In genomic region chr5:67057803-67058202, GRCm38 (mm10) we compare ENCODE assay signal across 26 mouse cellular contexts. TPM values are rescaled to one million over a fixed set of nuclear protein-coding genes. Genes with fewer than 3 reads are reported as not detected.
DNase-seq lines count a peak whose midpoint lies in the region; ATAC-seq and TF ChIP-seq lines count a peak whose summit lies in the region.
"Had no signal": no experiment of that assay in that cellular context is flagged by ENCODE, and none has a peak within 500 bp of the region (broad histone marks: within the 10 kb centered on the region; RNA-seq: fewer than 3 reads in every experiment).

No protein-coding gene starts in this region.

- H3K27me3 ChIP-seq in hindbrain, postnatal 0 days (ENCODE audit: insufficient read depth, low read length) = no peaks in the 10 kb centered on the region
- 0 out of 2 replicates have a peak, but pooled peaks cover 2% of the 10 kb centered on the region for H3K27me3 ChIP-seq in hindbrain, embryonic 10.5 days (ENCODE audit: insufficient read depth, poor library complexity, severe bottlenecking)
- no peaks in the 10 kb centered on the region for H3K27me3 ChIP-seq in liver, postnatal 0 days (ENCODE audit: insufficient read depth, low read length)
- no peaks in the 10 kb centered on the region for H3K27me3 ChIP-seq in liver, embryonic 11.5 days (replicated peaks; ENCODE audit: control insufficient read depth, insufficient read depth, low read length)
- H3K27me3 ChIP-seq: embryonic facial prominence, embryonic 12.5 days; liver, embryonic 15.5 days; neural tube, embryonic 15.5 days had no signal

- no peak overlapping the region for H3K9ac ChIP-seq in hindbrain, postnatal 0 days (replicated peaks; ENCODE audit: low read length)
- H3K9ac ChIP-seq in liver, postnatal 0 days (replicated peaks) = no peak overlapping the region
- no peak overlapping the region for H3K9ac ChIP-seq in liver, embryonic 11.5 days (ENCODE audit: low read depth, low read length)
- H3K9ac ChIP-seq: embryonic facial prominence, embryonic 12.5 days; heart, embryonic 12.5 days; liver, embryonic 15.5 days; neural tube, embryonic 15.5 days had no signal

- TF ChIP-seq POLR2A in brain, embryonic 14.5 days (IDR thresholded peaks at IDR 0.05; ENCODE audit: borderline replicate concordance, extremely low read depth, insufficient read depth, insufficient read length, poor library complexity, severe bottlenecking) = no peak

- no peak overlapping the region for H3K27ac ChIP-seq in hindbrain, postnatal 0 days
- no peak overlapping the region for H3K27ac ChIP-seq in hindbrain, embryonic 10.5 days
- H3K27ac ChIP-seq in liver, postnatal 0 days (ENCODE audit: low read depth) = no peak overlapping the region
- H3K27ac ChIP-seq in liver, embryonic 11.5 days (ENCODE audit: low read depth, low read length) = no peak overlapping the region
- H3K27ac ChIP-seq: embryonic facial prominence, embryonic 12.5 days; liver, embryonic 15.5 days; midbrain, embryonic 10.5 days; neural tube, embryonic 15.5 days had no signal

- 86% methylated on average over 6 of the region's 6 CpGs for WGBS in hindbrain, postnatal 0 days
- WGBS in hindbrain, embryonic 10.5 days = 84% methylated on average over 6 of the region's 6 CpGs
- WGBS in liver, postnatal 0 days (ENCODE audit: insufficient replicate concordance) = 72% methylated on average over 6 of the region's 6 CpGs
- WGBS in liver, embryonic 11.5 days = 77% methylated on average over 6 of the region's 6 CpGs

- TF ChIP-seq EP300 in liver, postnatal 0 days (IDR thresholded peaks at IDR 0.05; ENCODE audit: low read depth) = no peak

- H3K4me2 ChIP-seq in hindbrain, postnatal 0 days (ENCODE audit: low read depth, low read length) = no peak overlapping the region
- H3K4me2 ChIP-seq in liver, postnatal 0 days (ENCODE audit: low read depth, low read length) = no peak overlapping the region
- H3K4me2 ChIP-seq in liver, embryonic 11.5 days = no peak overlapping the region
- H3K4me2 ChIP-seq: embryonic facial prominence, embryonic 12.5 days; heart, embryonic 12.5 days; liver, embryonic 15.5 days; neural tube, embryonic 15.5 days had no signal

- no peak for ATAC-seq in hindbrain, postnatal 0 days
- no peak for ATAC-seq in liver, postnatal 0 days
- no peak for ATAC-seq in liver, embryonic 11.5 days (replicated peaks; ENCODE audit: low FRiP score)
- ATAC-seq: hindbrain, embryonic 16.5 days had no signal

- DNase-seq in hindbrain, postnatal 0 days (ENCODE audit: low spot score) = peak; percentile 12
- no peak for DNase-seq in hindbrain, embryonic 10.5 days (ENCODE audit: low spot score)
- DNase-seq in liver, postnatal 0 days = no peak
- no peak for DNase-seq in liver, embryonic 11.5 days (ENCODE audit: low spot score)
- DNase-seq in ES-CJ7 (ENCODE audit: low read depth, low spot score) = peak; percentile 27
- DNase-seq in brain, embryonic 14.5 days (ENCODE audit: low read depth) = no peak
- DNase-seq in spleen, adult 12 weeks (ENCODE audit: low spot score) = no peak
- no peak for DNase-seq in ovary, postnatal 14 days (ENCODE audit: low spot score)
- DNase-seq: adrenal gland, adult 8-10 months; cerebellum, adult 11-12 months; gastrocnemius, postnatal 25 days; kidney, adult 9 months; left cerebral cortex, postnatal 4 days; lung, postnatal 4 days had no signal

- TF ChIP-seq CTCF in hindbrain, postnatal 0 days (IDR thresholded peaks at IDR 0.05; ENCODE audit: low read depth) = peak; percentile 42
- TF ChIP-seq CTCF in liver, postnatal 0 days (IDR thresholded peaks at IDR 0.05; ENCODE audit: low read depth) = 0 out of 2 replicates have a peak, but pooled peaks have one; percentile 5
- TF ChIP-seq CTCF in brain, embryonic 14.5 days (IDR thresholded peaks at IDR 0.05; ENCODE audit: borderline replicate concordance, extremely low read depth, insufficient read depth, insufficient read length) = peak; percentile 27; the same call in 1 of the 2 replicates

- H3K9me3 ChIP-seq in hindbrain, postnatal 0 days (ENCODE audit: low read length) = no peaks in the 10 kb centered on the region
- H3K9me3 ChIP-seq in hindbrain, embryonic 10.5 days = peaks cover 2% of the 10 kb centered on the region; the same call in 1 of the 2 replicates
- H3K9me3 ChIP-seq in liver, postnatal 0 days (ENCODE audit: low read length) = 0 out of 2 replicates have a peak, but pooled peaks cover 2% of the 10 kb centered on the region
- no peaks in the 10 kb centered on the region for H3K9me3 ChIP-seq in liver, embryonic 11.5 days (ENCODE audit: control insufficient read depth, low read length)
- H3K9me3 ChIP-seq: embryonic facial prominence, embryonic 12.5 days; liver, embryonic 15.5 days; midbrain, embryonic 10.5 days; neural tube, embryonic 15.5 days had no signal

- H3K4me3 ChIP-seq in hindbrain, postnatal 0 days (ENCODE audit: low read length) = no peak overlapping the region
- H3K4me3 ChIP-seq in hindbrain, embryonic 10.5 days = no peak overlapping the region
- no peak overlapping the region for H3K4me3 ChIP-seq in liver, postnatal 0 days (ENCODE audit: low read depth, low read length)
- no peak overlapping the region for H3K4me3 ChIP-seq in liver, embryonic 11.5 days (ENCODE audit: low read depth, low read length)
- H3K4me3 ChIP-seq: embryonic facial prominence, embryonic 12.5 days; heart, embryonic 12.5 days; liver, embryonic 15.5 days; midbrain, embryonic 10.5 days; myocyte; neural tube, embryonic 15.5 days had no signal

- no peaks in the 10 kb centered on the region for H3K4me1 ChIP-seq in hindbrain, postnatal 0 days (ENCODE audit: insufficient read depth, low read length)
- 0 out of 2 replicates have a peak, but pooled peaks cover 4% of the 10 kb centered on the region for H3K4me1 ChIP-seq in hindbrain, embryonic 10.5 days (replicated peaks)
- H3K4me1 ChIP-seq in liver, postnatal 0 days (ENCODE audit: insufficient read depth) = no peaks in the 10 kb centered on the region
- no peaks in the 10 kb centered on the region for H3K4me1 ChIP-seq in liver, embryonic 11.5 days (replicated peaks; ENCODE audit: control insufficient read depth, insufficient read depth, low read length)
- H3K4me1 ChIP-seq: embryonic facial prominence, embryonic 12.5 days; heart, embryonic 12.5 days; liver, embryonic 15.5 days; neural tube, embryonic 15.5 days had no signal

- H3K36me3 ChIP-seq in hindbrain, postnatal 0 days (ENCODE audit: insufficient read depth, low read length) = peaks cover 6% of the 10 kb centered on the region; the same call in 1 of the 2 replicates
- H3K36me3 ChIP-seq in hindbrain, embryonic 10.5 days = peaks cover 7% of the 10 kb centered on the region; the same call in 1 of the 2 replicates
- H3K36me3 ChIP-seq in liver, postnatal 0 days (replicated peaks; ENCODE audit: insufficient read depth, low read length) = no peaks in the 10 kb centered on the region
- no peaks in the 10 kb centered on the region for H3K36me3 ChIP-seq in liver, embryonic 11.5 days (ENCODE audit: control insufficient read depth, insufficient read depth, low read length)
- H3K36me3 ChIP-seq: liver, embryonic 15.5 days; midbrain, embryonic 10.5 days had no signal

RNA-seq across cellular contexts. Expression of gene Phox2b, which starts 41.3 kb away (rescaled TPM):
- total RNA-seq in hindbrain, postnatal 0 days (2014; rRNA removed) = 11.3 and 17.3 TPM in 2 replicates
- polyA plus RNA-seq in hindbrain, postnatal 0 days (2015; fragmentation: Nextera tagmentation; extraction: Ambion mirVana) = 15.3 and 15.8 TPM in 2 replicates
- polyA plus RNA-seq in hindbrain, embryonic 10.5 days (2016; fragmentation: Nextera tagmentation; extraction: Ambion mirVana) = 26.9 and 45.5 TPM in 2 replicates
- not detected in 2 replicates for polyA plus RNA-seq in liver, postnatal 0 days (2015; fragmentation: Nextera tagmentation; extraction: Ambion mirVana)
- polyA plus RNA-seq in liver, embryonic 11.5 days (2014; fragmentation: Nextera tagmentation; extraction: Ambion mirVana) = 0.70 and 0.84 TPM in 2 replicates
- polyA plus RNA-seq in brain, embryonic 14.5 days (2012; rRNA removed) = 4.6 and 16.8 TPM in 2 replicates
- total RNA-seq: gastrocnemius, postnatal 25 days; heart, postnatal 25 days; layer of hippocampus, postnatal 25 days; left cerebral cortex, postnatal 4 days; MEL had no signal
- polyA plus RNA-seq: C2C12; frontal cortex, adult 2 months; heart, embryonic 12.5 days; myocyte had no signal

Comparison
In these comparisons a context has a peak if more than half of its experiments do, and no peak if none do; other contexts are left out.
1. DNase-seq: peak in hindbrain, postnatal 0 days (single experiment) and ES-CJ7 (single experiment); none in hindbrain, embryonic 10.5 days (single experiment), liver, postnatal 0 days (single experiment), liver, embryonic 11.5 days (single experiment), brain, embryonic 14.5 days (single experiment), spleen, adult 12 weeks (single experiment) and ovary, postnatal 14 days (single experiment).
2. Peak in every context shown above with its lines, with median percentiles within 50 percentile points of each other: CTCF ChIP-seq.